Mouse (Mus musculus): ENCODE data around the gene E130308A19Rik.
"Not testable (repeated sequence)": the region's sequence is repeated elsewhere in the genome, so short reads cannot be mapped to it uniquely, and the experiment has no call there.

Gene E130308A19Rik

DNA sequence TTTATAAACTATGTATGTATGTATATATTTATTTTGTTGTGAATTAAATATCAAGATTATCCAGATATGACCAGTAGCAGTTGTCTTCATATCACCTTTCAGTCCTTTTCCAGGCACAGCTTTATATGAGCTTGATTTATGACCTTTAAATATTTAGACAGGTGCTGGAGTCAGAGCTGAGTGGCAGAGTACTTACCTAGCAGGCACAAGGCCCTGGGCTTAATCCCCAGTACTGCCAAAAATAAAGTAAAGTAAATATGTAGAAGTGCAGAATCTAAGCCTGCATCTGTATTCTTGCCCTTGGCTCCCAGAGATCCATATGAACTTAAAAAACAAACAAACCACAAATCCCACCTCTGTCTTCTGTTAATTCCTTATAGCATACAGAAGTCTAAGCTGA, 163.0 kb downstream of the E130308A19Rik start:
- no peak for DNase-seq

DNA sequence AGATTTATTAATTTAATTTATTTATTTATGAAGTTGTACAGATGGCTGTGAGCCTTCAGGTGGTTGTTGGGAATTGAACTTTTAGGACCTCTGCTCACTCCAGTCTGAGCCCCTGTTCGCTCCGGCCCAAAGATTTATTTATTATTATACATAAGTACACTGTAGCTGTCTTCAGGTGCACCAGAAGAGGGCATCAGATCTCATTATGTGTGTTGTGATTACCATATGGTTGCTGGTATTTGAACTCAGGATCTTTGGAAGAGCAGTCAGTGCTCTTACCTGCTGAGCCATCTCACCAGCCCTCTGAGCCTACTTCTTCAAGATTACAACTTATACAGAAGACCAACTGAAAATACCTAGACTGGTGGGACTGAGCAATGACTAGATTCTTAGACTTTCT, 167.6 kb downstream of the E130308A19Rik start:
- DNase-seq, result not testable (repeated sequence)

DNA sequence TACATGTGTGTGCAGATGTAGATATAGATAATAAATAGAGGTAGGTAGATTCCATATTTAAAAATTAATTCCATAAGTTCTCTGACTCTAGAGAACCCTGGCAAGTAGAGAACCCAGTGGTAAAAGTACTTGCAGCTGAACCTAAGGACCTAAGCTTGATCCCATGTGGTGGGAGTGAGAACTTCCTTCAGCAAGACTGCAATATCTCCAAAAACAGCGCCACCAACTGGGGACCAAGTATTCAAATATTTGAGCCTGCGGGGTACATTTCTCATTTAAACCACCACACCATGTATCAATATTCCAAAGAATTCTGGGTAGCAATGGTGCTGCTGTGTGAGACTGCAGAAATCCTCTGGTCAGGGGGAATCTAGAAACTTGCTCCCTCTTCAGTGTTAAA, 168.1 kb downstream of the E130308A19Rik start:
- DNase-seq, result no peak

DNA sequence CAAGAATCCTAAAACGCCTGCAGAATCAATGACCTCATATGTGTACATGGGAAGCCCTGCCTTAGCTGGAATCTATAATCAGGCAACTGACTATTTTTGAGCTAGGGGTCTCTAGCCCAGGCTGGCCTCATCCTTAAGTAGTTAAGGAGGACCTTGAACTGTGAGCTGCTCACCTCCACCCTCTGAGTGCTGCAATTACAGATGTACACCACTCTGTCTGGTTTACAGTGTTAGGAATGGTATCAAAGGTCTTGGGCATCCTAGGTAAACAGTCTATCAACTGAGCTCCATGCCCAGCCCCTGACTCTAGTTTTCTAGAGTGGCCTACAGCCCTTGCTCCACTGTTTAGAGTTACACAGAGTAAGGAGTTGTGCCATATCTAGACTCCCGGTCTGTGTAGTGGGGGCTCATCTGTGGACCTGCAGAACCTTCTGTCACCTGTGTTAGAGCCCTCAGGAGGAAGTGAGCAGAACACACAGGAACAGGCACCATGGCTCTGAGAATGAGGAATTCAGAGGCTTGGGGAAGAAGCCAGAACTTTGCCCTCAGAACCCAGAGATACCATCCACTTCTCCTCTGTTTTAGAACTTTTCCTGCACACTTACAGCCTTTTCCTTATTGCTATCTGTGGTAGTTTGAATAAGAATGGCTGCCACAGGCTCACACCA, 169.9 kb downstream of the E130308A19Rik start:
- no peak for DNase-seq

DNA sequence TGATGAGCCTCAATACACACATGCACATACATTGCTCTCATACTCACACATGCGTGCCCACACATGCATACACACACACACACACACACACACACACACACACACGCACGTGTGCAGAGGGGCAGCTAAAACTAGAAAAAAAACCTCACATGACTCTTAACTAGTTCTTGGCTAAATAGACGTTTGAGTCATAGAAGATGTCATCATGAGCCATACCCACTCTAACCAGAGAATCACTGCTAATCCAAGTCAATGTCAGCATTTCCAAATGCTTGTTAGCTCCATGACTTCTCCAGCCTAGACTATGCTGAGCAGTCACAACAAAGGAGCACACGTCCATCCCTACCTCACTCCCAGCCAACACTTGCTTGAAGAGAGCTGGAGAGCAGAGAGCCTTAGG, 174.2 kb downstream of the E130308A19Rik start:
- no peak for DNase-seq

DNA sequence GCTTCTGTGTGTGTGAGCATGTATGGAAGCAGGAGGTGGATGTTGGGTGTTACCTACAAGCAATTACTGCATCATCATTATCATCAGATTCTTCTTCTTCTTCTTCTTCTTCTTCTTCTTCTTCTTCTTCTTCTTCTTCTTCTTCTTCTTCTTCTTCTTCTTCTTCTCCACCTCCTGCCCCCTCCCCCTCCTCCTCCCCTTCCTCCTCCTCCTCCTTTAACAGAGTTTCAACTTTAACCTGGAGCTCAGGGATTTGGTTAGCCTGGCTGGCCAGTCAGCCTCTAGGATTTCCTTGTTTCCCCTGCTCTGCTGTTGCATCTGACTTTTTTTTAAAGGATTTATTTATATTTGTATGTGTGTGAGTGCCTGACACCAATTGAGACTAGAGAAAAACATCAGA, 175.5 kb downstream of the E130308A19Rik start, which contains the start of gene Inip:
Inip (minus strand) TSS at position 101 of the 400 bp plus-strand sequence.
- no peak for DNase-seq

DNA sequence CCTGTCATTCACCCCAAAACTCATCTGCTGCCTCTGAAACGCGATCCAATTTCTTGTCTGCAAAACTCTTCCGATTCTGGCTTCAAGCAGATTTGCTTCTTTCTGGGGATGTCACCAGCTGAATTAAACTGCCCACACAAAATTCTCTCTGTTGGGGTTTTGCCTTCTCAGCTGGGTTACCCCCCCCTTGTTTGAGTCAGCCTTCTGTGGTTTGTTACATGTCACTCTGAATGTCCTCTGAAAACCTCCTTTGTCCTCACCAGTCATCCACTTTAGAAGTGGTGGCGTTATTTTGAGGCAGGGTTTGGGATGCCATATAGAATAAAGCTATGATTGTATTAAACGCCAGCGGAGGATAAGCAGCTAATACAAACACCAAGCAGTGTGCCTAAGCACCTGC, 176.1 kb downstream of the E130308A19Rik start:
- DNase-seq, result no peak

DNA sequence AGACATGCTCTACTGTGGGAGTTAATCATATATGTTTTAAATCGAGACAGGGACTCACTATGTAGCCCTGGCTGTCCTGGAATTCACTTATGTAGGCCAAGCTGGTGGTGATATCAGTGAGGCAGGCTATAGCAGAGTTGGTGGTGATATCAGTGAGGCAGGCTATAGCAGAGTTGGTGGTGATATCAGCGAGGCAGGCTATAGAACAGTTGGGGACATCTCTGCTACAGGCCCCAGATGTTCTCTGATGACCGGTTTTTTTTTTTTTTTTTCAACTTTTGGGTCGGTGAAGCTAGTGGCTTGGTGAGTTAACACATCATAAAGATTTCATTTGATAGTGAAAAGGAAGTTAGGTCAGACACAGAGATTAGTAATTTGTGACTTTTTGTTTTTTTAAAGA, 176.8 kb downstream of the E130308A19Rik start:
- DNase-seq, result no peak

DNA sequence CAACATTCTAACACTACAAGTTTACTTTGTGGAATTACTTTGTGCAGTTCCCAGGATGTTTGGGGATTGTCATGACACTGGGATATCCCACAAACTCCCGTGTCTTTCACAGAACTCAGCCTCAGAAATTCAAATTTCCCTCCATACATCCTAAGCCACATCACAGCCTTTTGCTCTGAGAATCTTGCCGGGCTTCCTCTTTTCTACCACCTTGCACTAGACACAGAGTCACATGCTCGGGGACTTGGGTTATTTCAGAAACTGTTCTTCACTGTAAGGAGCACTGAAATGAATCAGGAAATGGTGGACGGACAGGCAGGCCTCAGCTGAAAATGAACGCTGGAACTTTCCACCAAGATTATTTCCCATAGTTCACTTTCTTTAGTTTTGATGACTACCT, 177.3 kb downstream of the E130308A19Rik start:
- no peak for DNase-seq

DNA sequence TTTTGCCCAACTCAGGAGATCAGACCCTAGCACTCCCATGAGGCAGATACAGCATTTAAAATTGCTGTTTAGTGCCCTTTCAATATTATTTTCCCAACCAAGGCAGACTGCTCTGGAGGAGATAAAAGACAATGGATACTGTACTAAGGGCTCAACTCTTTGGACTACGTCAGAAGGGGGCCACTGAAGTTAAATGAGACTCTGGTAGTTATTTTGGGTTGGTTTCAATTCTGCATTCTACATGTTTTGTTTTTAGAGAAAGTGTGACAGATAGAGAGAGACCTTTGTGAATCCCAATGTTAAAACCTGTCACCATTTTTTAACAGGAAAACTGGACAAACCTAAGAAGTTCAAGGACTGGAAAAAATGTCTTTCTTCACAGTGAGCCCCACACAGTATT, 178.7 kb downstream of the E130308A19Rik start:
- DNase-seq, result no peak

DNA sequence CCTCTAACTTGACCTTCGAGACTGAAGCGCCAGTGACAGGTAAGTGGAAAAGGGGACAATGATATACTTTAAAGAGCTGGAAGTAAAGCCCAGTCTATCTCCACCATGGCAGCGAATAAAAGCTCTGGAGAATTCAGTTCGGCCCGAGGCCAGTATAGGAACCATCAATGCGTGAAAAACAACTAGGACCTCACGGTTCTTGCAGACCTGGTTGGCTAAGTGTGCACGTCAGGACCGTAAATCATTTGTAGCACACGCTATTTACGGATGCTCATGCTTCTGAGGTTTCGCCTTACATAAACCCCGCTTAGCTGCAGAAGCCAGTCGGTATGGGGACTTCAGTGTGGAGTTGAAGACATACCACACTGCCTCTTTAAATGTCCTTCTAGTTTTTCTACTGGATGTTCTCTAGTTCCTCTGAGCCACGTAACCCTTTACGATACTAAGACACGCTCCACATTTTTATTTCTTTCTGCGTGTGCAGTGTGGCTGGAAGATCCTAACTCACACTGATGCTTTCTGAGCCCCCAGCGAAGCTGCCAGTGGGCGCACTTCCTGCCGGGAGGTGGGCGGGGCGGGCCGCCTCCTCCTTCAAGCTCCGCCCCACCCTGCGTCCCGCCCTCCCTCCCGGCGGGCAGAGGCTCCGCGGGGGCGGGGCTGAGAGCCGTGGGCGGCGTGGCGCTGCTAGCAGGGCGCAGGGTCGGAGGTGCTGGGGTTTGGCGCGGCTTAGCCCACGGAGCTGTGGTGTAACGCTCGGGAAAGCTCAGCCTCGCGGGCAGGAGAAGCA, 179.4 kb downstream of the E130308A19Rik start, which contains the start of gene Snx30:
Snx30 (plus strand) TSS at position 660 of the 787 bp plus-strand sequence.
- DNase-seq, result peak; percentile 91 to 94

DNA sequence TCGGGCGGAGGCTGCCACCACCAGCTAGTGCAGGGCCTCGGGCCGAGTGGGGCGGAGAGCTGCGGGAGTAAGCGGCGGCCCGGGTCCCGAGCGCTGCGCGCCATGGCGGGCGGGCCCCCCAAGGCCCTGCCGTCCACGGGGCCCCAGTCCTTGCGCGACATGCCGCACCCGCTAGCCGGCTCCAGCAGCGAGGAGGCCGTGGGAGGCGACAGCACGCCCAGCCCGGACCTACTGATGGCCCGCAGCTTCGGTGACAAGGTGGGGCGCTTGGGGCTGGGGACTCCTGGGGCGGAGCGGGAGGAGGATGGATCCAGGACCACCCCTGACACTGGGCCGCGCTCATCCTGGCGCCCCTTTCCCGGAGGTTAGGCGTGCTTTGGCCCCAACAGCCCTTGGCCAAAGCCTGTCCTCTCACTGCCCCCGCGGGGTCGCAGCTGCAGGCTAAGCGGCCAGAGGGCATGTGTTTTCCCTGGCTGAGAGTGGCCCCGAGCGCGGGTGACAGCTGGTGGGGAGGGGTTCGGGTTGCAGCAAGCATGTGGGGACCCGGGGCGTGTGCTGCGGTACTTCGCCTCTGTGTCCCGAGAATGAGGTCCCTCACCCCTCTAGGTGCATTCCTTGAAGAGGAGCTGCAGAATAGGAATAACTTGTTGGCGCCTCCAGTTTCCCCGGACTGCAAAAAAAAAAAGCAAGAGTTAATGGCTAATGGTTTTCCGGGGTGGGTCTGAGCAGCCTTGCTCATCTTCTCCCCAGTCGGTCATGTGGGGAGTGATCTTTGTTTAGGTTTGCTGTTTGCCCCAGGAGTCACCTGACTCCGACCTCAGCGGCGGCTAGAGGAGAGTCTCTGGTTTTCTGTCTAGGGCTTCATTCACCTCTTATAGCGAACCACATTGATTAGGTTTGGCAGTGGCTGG, 180.2 kb downstream of the E130308A19Rik start:
- DNase-seq, result peak; percentile 73 to 75

DNA sequence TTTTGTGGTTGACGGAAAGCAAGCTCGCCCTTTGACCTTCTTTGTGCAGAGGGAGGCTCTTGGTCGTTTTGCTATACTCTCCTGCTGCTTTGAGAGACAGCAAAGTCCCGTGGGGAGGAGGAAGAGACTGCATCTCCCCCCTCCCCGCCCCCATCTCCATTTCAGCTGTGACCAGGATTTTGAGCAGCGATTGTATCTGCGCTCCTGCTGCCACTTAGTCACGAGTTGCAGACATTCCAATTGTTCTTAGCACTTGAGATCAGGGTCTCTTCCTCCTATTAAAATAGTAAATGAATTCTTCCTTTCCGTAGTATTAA, 180.8 kb downstream of the E130308A19Rik start:
- DNase-seq, result peak; percentile 50 to 57

DNA sequence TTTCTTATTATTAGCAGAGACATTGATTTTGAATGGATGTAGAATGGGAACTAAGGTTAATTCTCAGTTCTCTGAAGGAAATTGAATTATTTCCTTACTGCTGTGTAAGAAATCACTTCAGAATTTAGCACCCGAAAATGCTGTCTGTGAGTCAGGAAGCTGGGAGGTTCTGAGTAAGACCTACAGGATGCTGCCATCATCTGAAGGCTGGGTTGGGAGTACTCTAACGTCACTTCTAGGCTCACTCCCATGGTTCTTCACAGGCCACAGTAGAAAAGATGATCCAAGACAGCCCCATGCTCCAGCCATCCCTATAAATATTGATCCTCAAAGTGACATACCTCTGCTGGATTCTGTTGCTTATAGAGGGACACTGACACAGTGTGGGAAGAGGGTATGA, 181.5 kb downstream of the E130308A19Rik start:
- DNase-seq, result no peak

DNA sequence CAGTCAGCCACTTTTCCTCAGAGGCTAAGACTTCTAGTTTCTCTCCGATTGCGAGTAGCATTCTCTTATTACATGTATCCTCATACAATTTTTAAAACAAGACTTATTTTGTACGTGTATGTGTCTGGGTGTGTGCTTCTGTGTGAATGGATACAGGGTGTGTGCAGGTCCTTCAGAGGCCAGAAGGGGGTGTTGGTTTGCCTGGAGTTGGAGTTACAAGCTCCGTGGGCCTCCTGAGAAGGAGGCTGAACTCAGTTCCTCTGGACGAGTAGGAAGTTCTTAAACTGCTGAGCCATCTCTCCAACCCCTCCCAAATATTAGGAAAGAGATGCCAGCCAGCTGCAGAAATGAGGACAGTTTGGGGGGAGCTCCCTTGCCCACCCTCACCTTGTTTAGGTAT, 182.4 kb downstream of the E130308A19Rik start:
- peak; percentile 45 to 69 for DNase-seq
